Mouse (Mus musculus) stomach, postnatal 0 days (tissue): ENCODE data around the gene Tpp1.

Experiments
- CTCF ChIP-seq: IDR thresholded peaks from 2 replicates; pipeline ENCODE4 v1.5.1; 2016; ENCODE audit warnings: antibody characterized with exemption, low read depth, mild to moderate bottlenecking, moderate library complexity
- EP300 ChIP-seq: optimal IDR thresholded peaks from 2 replicates; pipeline ENCODE3; 2016; ENCODE audit warnings: antibody characterized with exemption

DNA sequence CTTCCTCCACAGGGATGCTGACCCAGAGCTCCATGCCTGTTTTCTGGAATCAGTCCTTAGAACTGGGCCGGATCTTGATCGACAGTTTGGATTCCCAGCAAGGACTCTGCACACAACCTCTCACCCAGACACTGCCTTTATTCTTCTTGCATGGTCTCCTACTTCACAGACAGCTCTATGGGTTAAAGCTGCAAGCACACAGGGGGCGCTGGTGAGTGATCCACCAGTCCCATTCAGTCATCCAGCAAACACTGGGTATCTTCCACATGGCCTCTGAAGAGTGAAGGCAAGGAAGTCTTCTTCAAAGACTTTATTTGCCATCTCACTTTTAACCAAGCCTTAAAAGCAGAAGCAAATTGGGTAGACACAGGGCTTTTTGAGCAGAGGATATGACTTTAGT lies 36.7 kb downstream of the Tpp1 start:
- TF ChIP-seq CTCF (0 out of 2 replicates have a peak, but pooled peaks have one; percentile 3), EP300 (no peak)
